Mouse (Mus musculus) CH12.LX (cell line): ENCODE data around the gene Tnfsf9. TPM values are rescaled to one million over a fixed set of nuclear protein-coding genes. Genes with fewer than 3 reads are reported as not detected.

ENCODE experiments used
- DNase-seq: peaks from one replicate; pipeline ENCODE4 v3.0.0-alpha.2; 2013; ENCODE audit errors: extremely low read depth
- H3K27ac ChIP-seq: 2 replicates; pipeline ENCODE4 v1.5.1; 2012; ENCODE audit warnings: low read depth, mild to moderate bottlenecking, control low read depth, moderate library complexity; ENCODE audit not compliant: insufficient read depth
- H3K27me3 ChIP-seq: replicated peaks from 2 replicates; pipeline ENCODE3; 2012; ENCODE audit warnings: inconsistent platforms
- H3K36me3 ChIP-seq, 2 experiments: replicated peaks in 1 of 2; 2 replicates each; pipeline versions ENCODE3 to v1.6.1; 2012; ENCODE audit warnings: inconsistent platforms in 1 of 2, low read length in 1 of 2, mild to moderate bottlenecking in 1 of 2, mixed read lengths in 1 of 2, moderate library complexity in 1 of 2; ENCODE audit not compliant: control insufficient read depth in 1 of 2, insufficient read depth in 1 of 2
- H3K4me1 ChIP-seq, 2 experiments: 2 replicates each; pipeline ENCODE4 v1.6.1; 2012; ENCODE audit warnings: inconsistent platforms in 1 of 2, moderate library complexity in 1 of 2; ENCODE audit not compliant: insufficient read depth in 2 of 2, control insufficient read depth in 1 of 2
- H3K4me2 ChIP-seq: 2 replicates; pipeline ENCODE4 v1.6.1; 2012; ENCODE audit warnings: low read depth, mild to moderate bottlenecking, control low read depth; ENCODE audit not compliant: poor library complexity, insufficient read depth, severe bottlenecking
- H3K4me3 ChIP-seq, 3 experiments: fragments of 150-350 bp in 1 of 3; sonication (generic) in 1 of 3; replicated peaks in 1 of 3; 2 replicates each; pipeline versions ENCODE3 to v1.5.1; 2011 to 2012; ENCODE audit warnings: low read depth in 2 of 3, low read length in 2 of 3, mild to moderate bottlenecking in 2 of 3, moderate library complexity in 2 of 3, control low read depth in 1 of 3, improper control_type of control experiment in 1 of 3, inconsistent platforms in 1 of 3, mixed read lengths in 1 of 3; ENCODE audit not compliant: poor library complexity in 1 of 3
- H3K79me2 ChIP-seq: replicated peaks from 2 replicates; pipeline ENCODE4 v1.6.1; 2012; ENCODE audit warnings: mild to moderate bottlenecking, moderate library complexity; ENCODE audit not compliant: control insufficient read depth, poor library complexity, insufficient read depth, severe bottlenecking; ENCODE audit errors: extremely low read depth
- H3K9ac ChIP-seq: 2 replicates; pipeline ENCODE4 v1.6.1; 2012; ENCODE audit warnings: low read depth, mild to moderate bottlenecking, control low read depth, moderate library complexity; ENCODE audit not compliant: insufficient read depth
- H3K9me3 ChIP-seq: replicated peaks from 2 replicates; pipeline ENCODE3; 2012; ENCODE audit warnings: low read length, inconsistent platforms, mixed read lengths
- BHLHE40 ChIP-seq: IDR thresholded peaks from 2 replicates; pipeline ENCODE4 v1.6.1; 2011; ENCODE audit warnings: mild to moderate bottlenecking, low read depth, low read length, improper control_type of control experiment
- CHD1 ChIP-seq: IDR thresholded peaks from 2 replicates; pipeline ENCODE4 v1.6.1; 2012; ENCODE audit warnings: low read depth, low read length, improper control_type of control experiment, inconsistent platforms
- CHD2 ChIP-seq: IDR thresholded peaks from 2 replicates; pipeline ENCODE4 v1.6.1; 2011; ENCODE audit warnings: low read length, improper control_type of control experiment
- CTCF ChIP-seq, 2 experiments: IDR thresholded peaks in 1 of 2; conservative IDR thresholded peaks in 1 of 2; 2 replicates each; pipeline ENCODE4 v1.5.1; 2011 to 2012; ENCODE audit warnings: low read depth in 2 of 2, low read length in 2 of 2, improper control_type of control experiment in 1 of 2, inconsistent platforms in 1 of 2, mild to moderate bottlenecking in 1 of 2, moderate library complexity in 1 of 2
- E2F4 ChIP-seq: IDR thresholded peaks from 2 replicates; pipeline ENCODE4 v1.6.1; 2011; ENCODE audit warnings: low read depth, low read length, improper control_type of control experiment; ENCODE audit not compliant: insufficient replicate concordance
- ELF1 ChIP-seq: IDR thresholded peaks from 2 replicates; pipeline ENCODE4 v1.6.1; 2014; ENCODE audit warnings: low read depth, mild to moderate bottlenecking, inconsistent platforms, low read length, improper control_type of control experiment
- EP300 ChIP-seq: IDR thresholded peaks from 2 replicates; pipeline ENCODE4 v1.6.1; 2011; ENCODE audit warnings: low read length, improper control_type of control experiment
- ETS1 ChIP-seq: conservative IDR thresholded peaks from 2 replicates; pipeline ENCODE4 v1.6.1; 2012; ENCODE audit warnings: low read depth, mild to moderate bottlenecking, inconsistent platforms, low read length, improper control_type of control experiment, moderate library complexity
- GABPA ChIP-seq: IDR thresholded peaks from 2 replicates; pipeline ENCODE4 v1.6.1; 2012; ENCODE audit warnings: low read depth, low read length, improper control_type of control experiment, inconsistent platforms; ENCODE audit not compliant: insufficient replicate concordance
- HCFC1 ChIP-seq: IDR thresholded peaks from 2 replicates; pipeline ENCODE4 v1.6.1; 2012; ENCODE audit warnings: low read depth, mild to moderate bottlenecking, inconsistent platforms, low read length, improper control_type of control experiment
- IRF4 ChIP-seq: IDR thresholded peaks from 2 replicates; pipeline ENCODE4 v1.6.1; 2014; ENCODE audit warnings: low read depth, mild to moderate bottlenecking, inconsistent platforms, low read length, improper control_type of control experiment
- JUN ChIP-seq: IDR thresholded peaks from 2 replicates; pipeline ENCODE4 v1.6.1; 2011; ENCODE audit warnings: low read depth, mild to moderate bottlenecking, low read length, improper control_type of control experiment, moderate library complexity; ENCODE audit not compliant: insufficient read depth
- JUND ChIP-seq: conservative IDR thresholded peaks from 2 replicates; pipeline ENCODE4 v1.6.1; 2011; ENCODE audit warnings: low read depth, low read length, improper control_type of control experiment
- KAT2A ChIP-seq: IDR thresholded peaks from 2 replicates; pipeline ENCODE4 v1.6.1; 2012; ENCODE audit warnings: low read length, improper control_type of control experiment, inconsistent platforms; ENCODE audit not compliant: insufficient replicate concordance
- MAFK ChIP-seq: IDR thresholded peaks from 2 replicates; pipeline ENCODE4 v1.6.1; 2011; ENCODE audit warnings: low read length, improper control_type of control experiment; ENCODE audit not compliant: insufficient replicate concordance
- MAX ChIP-seq: IDR thresholded peaks from 2 replicates; pipeline ENCODE4 v1.6.1; 2011; ENCODE audit warnings: low read length, improper control_type of control experiment
- MAZ ChIP-seq: IDR thresholded peaks from 2 replicates; pipeline ENCODE4 v1.6.1; 2012; ENCODE audit warnings: low read depth, mild to moderate bottlenecking, inconsistent platforms, low read length, improper control_type of control experiment, moderate library complexity
- MEF2A ChIP-seq: IDR thresholded peaks from 2 replicates; pipeline ENCODE4 v1.6.1; 2014; ENCODE audit warnings: low read depth, mild to moderate bottlenecking, inconsistent platforms, low read length, improper control_type of control experiment, borderline replicate concordance
- MXI1 ChIP-seq: IDR thresholded peaks from 2 replicates; pipeline ENCODE4 v1.6.1; 2011; ENCODE audit warnings: mild to moderate bottlenecking, low read depth, low read length, improper control_type of control experiment
- MYC ChIP-seq: IDR thresholded peaks from 2 replicates; pipeline ENCODE4 v1.6.1; 2011; ENCODE audit warnings: low read depth, mild to moderate bottlenecking, improper control_type of control experiment, low read length
- NELFE ChIP-seq: IDR thresholded peaks from 2 replicates; pipeline ENCODE4 v1.6.1; 2011; ENCODE audit warnings: low read depth, low read length, improper control_type of control experiment
- NRF1 ChIP-seq: IDR thresholded peaks from 2 replicates; pipeline ENCODE4 v1.6.1; 2014; ENCODE audit warnings: low read depth, mild to moderate bottlenecking, inconsistent platforms, low read length, improper control_type of control experiment, moderate library complexity
- PAX5 ChIP-seq: IDR thresholded peaks from 2 replicates; pipeline ENCODE4 v1.6.1; 2012; ENCODE audit warnings: low read length, inconsistent platforms, mixed read lengths
- POLR2A ChIP-seq: IDR thresholded peaks from 2 replicates; pipeline ENCODE4 v1.6.1; 2011; ENCODE audit warnings: low read depth, mild to moderate bottlenecking, improper control_type of control experiment, low read length
- POLR2AphosphoS2 ChIP-seq: IDR thresholded peaks from 2 replicates; pipeline ENCODE4 v1.6.1; 2011; ENCODE audit warnings: low read depth, low read length, improper control_type of control experiment
- RAD21 ChIP-seq: IDR thresholded peaks from 2 replicates; pipeline ENCODE4 v1.6.1; 2011; ENCODE audit warnings: low read depth, mild to moderate bottlenecking, low read length, improper control_type of control experiment, moderate library complexity
- RCOR1 ChIP-seq: conservative IDR thresholded peaks from 2 replicates; pipeline ENCODE4 v1.6.1; 2012; ENCODE audit warnings: low read depth, mild to moderate bottlenecking, inconsistent platforms, low read length, improper control_type of control experiment
- SIN3A ChIP-seq: IDR thresholded peaks from 2 replicates; pipeline ENCODE4 v1.6.1; 2012; ENCODE audit warnings: low read length, improper control_type of control experiment, inconsistent platforms
- SMC3 ChIP-seq: IDR thresholded peaks from 2 replicates; pipeline ENCODE4 v1.6.1; 2011; ENCODE audit warnings: low read depth, low read length, improper control_type of control experiment
- TBP ChIP-seq: conservative IDR thresholded peaks from 2 replicates; pipeline ENCODE4 v1.6.1; 2011; ENCODE audit warnings: low read depth, low read length, improper control_type of control experiment
- TCF12 ChIP-seq: IDR thresholded peaks from 2 replicates; pipeline ENCODE4 v1.6.1; 2014; ENCODE audit warnings: low read depth, mild to moderate bottlenecking, inconsistent platforms, low read length, improper control_type of control experiment
- UBTF ChIP-seq: IDR thresholded peaks from 2 replicates; pipeline ENCODE4 v1.6.1; 2012; ENCODE audit warnings: low read depth, mild to moderate bottlenecking, inconsistent platforms, low read length, improper control_type of control experiment, moderate library complexity
- USF1 ChIP-seq: IDR thresholded peaks from 2 replicates; pipeline ENCODE4 v1.6.1; 2014; ENCODE audit warnings: low read depth, mild to moderate bottlenecking, inconsistent platforms, low read length, improper control_type of control experiment
- USF2 ChIP-seq: conservative IDR thresholded peaks from 2 replicates; pipeline ENCODE4 v1.6.1; 2011; ENCODE audit warnings: low read depth, low read length, improper control_type of control experiment
- ZC3H11A ChIP-seq: IDR thresholded peaks from 2 replicates; pipeline ENCODE4 v1.6.1; 2012; ENCODE audit warnings: low read depth, mild to moderate bottlenecking, inconsistent platforms, low read length, improper control_type of control experiment
- ZKSCAN1 ChIP-seq: IDR thresholded peaks from 2 replicates; pipeline ENCODE4 v1.6.1; 2012; ENCODE audit warnings: low read depth, inconsistent platforms, low read length, improper control_type of control experiment, borderline replicate concordance
- ZMIZ1 ChIP-seq: IDR thresholded peaks from 2 replicates; pipeline ENCODE4 v1.6.1; 2012; ENCODE audit warnings: low read depth, mild to moderate bottlenecking, inconsistent platforms, low read length, improper control_type of control experiment
- ZNF384 ChIP-seq: IDR thresholded peaks from 2 replicates; pipeline ENCODE4 v1.6.1; 2012; ENCODE audit warnings: low read depth, low read length, improper control_type of control experiment, inconsistent platforms
- dilution Hi-C: fragments of 300-500 bp; cut with MboI; formaldehyde crosslinking; loops from 2 replicates; pipeline ENCODE4 v1.14.3; 2020; ENCODE audit warnings: low sequenced_read_pairs; ENCODE audit not compliant: extremely low pct_unique_long_range_greater_than_20kb, extremely low pct_ligation_motif_present
- in situ Hi-C: fragments of 300-500 bp; cut with MboI; formaldehyde crosslinking; loops from 3 replicates; pipeline ENCODE4 v1.14.3; 2019; ENCODE audit warnings: low sequenced_read_pairs, low pct_ligation_motif_present, low pct_unique_long_range_greater_than_20kb, mixed read lengths
- polyA plus RNA-seq: library from polyadenylated mRNA; unstranded; fragments of >175 nt; gene quantifications from 2 replicates; pipeline ENCODE4 v1.2.1, GENCODE M21; 2012; ENCODE audit warnings: low read depth; ENCODE audit not compliant: insufficient read length
- total RNA-seq, 2 experiments: library from RNA; depleted of rRNA; stranded (reverse); fragments of 300-350 nt in 1 of 2; fragments of >200 nt in 1 of 2; gene quantifications; 2 replicates each; pipeline ENCODE4 v1.2.3; 2012 to 2014

The Tnfsf9 gene
- total and polyA plus RNA-seq, 3 experiments = 123 to 321 (median 137) TPM

- TF ChIP-seq HCFC1 (peak; percentile 30), ZC3H11A (no peak), RCOR1 (peak; percentile 83; the same call in 1 of the 2 replicates), RAD21 (no peak; the same call in none of the 2 replicates), CTCF (conservative IDR thresholded peaks at IDR 0.05 in 1 of 2, IDR thresholded peaks at IDR 0.05 in 1 of 2; ENCODE audit: low read depth in 2 of 2, low read length in 2 of 2) (no peak), MEF2A (peak; percentile 97), JUND (peak; percentile 44; the same call in 1 of the 2 replicates), ZNF384 (peak; percentile 34), GABPA (no peak), POLR2A (peak; percentile 52), NRF1 (0 out of 2 replicates have a peak, but pooled peaks have one; percentile 11), E2F4 (0 out of 2 replicates have a peak, but pooled peaks have one; percentile 61), MAFK (no peak), SIN3A (peak; percentile 77; the same call in 1 of the 2 replicates), TBP (0 out of 2 replicates have a peak, but pooled peaks have one; percentile 43), ZMIZ1 (peak; percentile 76), MYC (peak; percentile 98), SMC3 (peak; percentile 15; the same call in 1 of the 2 replicates), MXI1 (peak; percentile 49; the same call in 1 of the 2 replicates), USF1 (no peak), USF2 (no peak), JUN (peak; percentile 14; the same call in 1 of the 2 replicates), PAX5 (no peak), NELFE (peak; percentile 61; the same call in 1 of the 2 replicates), CHD1 (peak; percentile 98), ELF1 (peak; percentile 89), CHD2 (peak; percentile 73), BHLHE40 (peak; percentile 68), KAT2A (peak; percentile 67; the same call in 1 of the 2 replicates), EP300 (peak; percentile 84), TCF12 (peak; percentile 90), POLR2AphosphoS2 (no peak), ETS1 (peak; percentile 86), ZKSCAN1 (no peak), UBTF (no peak), IRF4 (peak; percentile 83), MAX (peak; percentile 93), MAZ (peak; percentile 83)
- Histone ChIP-seq H3K27me3 (no peaks in the 10 kb centered on the region), H3K27ac (peak overlapping the region; percentile 96), H3K4me2 (peak overlapping the region; percentile 27; the same call in 1 of the 2 replicates), H3K9ac (peak overlapping the region; percentile 81), H3K4me3 (no peak overlapping the region), H3K9me3 (no peaks in the 10 kb centered on the region), H3K79me2 (peaks cover 32% of the 10 kb centered on the region), H3K4me1 (peaks cover 33 to 79% of the 10 kb centered on the region in 2 experiments), H3K36me3 (peaks cover 0 to 3% of the 10 kb centered on the region in 2 experiments)
- dilution Hi-C loops (no loop called here), in situ Hi-C loops (no loop called here)
- DNase-seq = peak; percentile 87
Observed at GRCm38 (mm10) chr17:57121856-57122255, 16.7 kb downstream of the Tnfsf9 start.
